Mouse (Mus musculus): ENCODE data around the gene Gzme. TPM values are rescaled to one million over a fixed set of nuclear protein-coding genes. Genes with fewer than 3 reads are reported as not detected.

Gene Gzme
- total RNA-seq, 2 experiments from 2014 or later, result not detected

Small RNA genes within 50 kb of the gene (microRNA-seq; reads per million reads assigned to microRNA genes)
- 0 reads per million in 2 experiments for gene Mir6949

Other genes with a start within 250 kb of the Gzme start
- gene Cbln3, start 236.2 kb downstream of the Gzme start, total RNA-seq (2021), result not detected
- gene Khnyn, start 235.7 kb downstream of the Gzme start, total RNA-seq (2021), result 1 to 10 TPM; 6.0 to 7.5 TPM
- gene Sdr39u1, start 220.3 kb downstream of the Gzme start, total RNA-seq (2021), result 100 to 1,000 TPM; 111 to 122 TPM
- 1 to 10 TPM; 2.3 to 2.7 TPM for gene Cma1, start 175.9 kb downstream of the Gzme start, total RNA-seq (2021)
- gene Cma2, start 169.6 kb downstream of the Gzme start, total RNA-seq (2021), result not detected
- not detected for gene Mcpt1, start 102.7 kb downstream of the Gzme start, total RNA-seq (2021)
- not detected for gene Mcpt9, start 90.1 kb downstream of the Gzme start, total RNA-seq (2021)
- gene Mcpt2, start 78.6 kb downstream of the Gzme start, total RNA-seq (2021), result not detected
- 1 to 10 TPM; 2.5 to 3.3 TPM for gene Mcpt4, start 58.3 kb downstream of the Gzme start, total RNA-seq (2021)
- not detected for gene Mcpt8, start 35.4 kb downstream of the Gzme start, total RNA-seq (2021)
- gene Ctsg, start 18.1 kb downstream of the Gzme start, total RNA-seq (2021), result not detected
- not detected for gene Gzmd, start 12.0 kb upstream of the Gzme start, total RNA-seq (2021)
- gene Gzmg, start 39.0 kb upstream of the Gzme start, total RNA-seq (2021), result not detected
- not detected for gene Gzmn, start 54.0 kb upstream of the Gzme start, total RNA-seq (2021)
- not detected for gene Gzmf, start 90.8 kb upstream of the Gzme start, total RNA-seq (2021)
- gene Gzmc, start 114.0 kb upstream of the Gzme start, total RNA-seq (2021), result not detected
- gene Gzmb, start 141.6 kb upstream of the Gzme start, total RNA-seq (2021), result not detected
- not detected for gene Atp12a, start 244.4 kb upstream of the Gzme start, total RNA-seq (2021)